Mouse (Mus musculus): ENCODE results near the gene Serpine1. TPM values are rescaled to one million over a fixed set of nuclear protein-coding genes. Genes with fewer than 3 reads are reported as not detected.

Serpine1 gene
- polyA plus RNA-seq, 1 experiment from 2014 or later, result 0.33 TPM

- Histone ChIP-seq H3K27ac (ENCODE audit: low read length) (peak within 1 kb of the TSS; percentile 74; the same call in 1 of the 2 replicates), H3K4me3 (ENCODE audit: low read depth, low read length) (peak within 1 kb of the TSS; percentile 77), H3K9me3 (ENCODE audit: control insufficient read depth, low read depth, low read length) (no peaks in the 10 kb centered on the region), H3K27me3 (ENCODE audit: control insufficient read depth, insufficient read depth, low read length) (no peaks in the 10 kb centered on the region), H3K4me1 (ENCODE audit: control insufficient read depth, insufficient read depth, low read length) (peaks cover 9% of the 10 kb centered on the region), H3K9ac (replicated peaks; ENCODE audit: low read depth, low read length) (peak within 1 kb of the TSS; percentile 63), H3K4me2 (replicated peaks; ENCODE audit: low read depth, low read length) (peak within 1 kb of the TSS; percentile 89), H3K36me3 (ENCODE audit: control insufficient read depth, insufficient read depth, low read length) (peaks cover 9% of the 10 kb centered on the region)
- WGBS, result 1% methylated on average over 48 of the region's 48 CpGs
- peak; percentile 92 for ATAC-seq (ENCODE audit: insufficient number of reproducible peaks, insufficient read depth, low FRiP score, low read depth)
These were observed 26.4 kb downstream of the Serpine1 start, which contains the start of gene Ap1s1 for GRCm38 (mm10) chr5:137045402-137046323. TSS of gene Ap1s1 (minus strand) at chr5:137046135.

DNA sequence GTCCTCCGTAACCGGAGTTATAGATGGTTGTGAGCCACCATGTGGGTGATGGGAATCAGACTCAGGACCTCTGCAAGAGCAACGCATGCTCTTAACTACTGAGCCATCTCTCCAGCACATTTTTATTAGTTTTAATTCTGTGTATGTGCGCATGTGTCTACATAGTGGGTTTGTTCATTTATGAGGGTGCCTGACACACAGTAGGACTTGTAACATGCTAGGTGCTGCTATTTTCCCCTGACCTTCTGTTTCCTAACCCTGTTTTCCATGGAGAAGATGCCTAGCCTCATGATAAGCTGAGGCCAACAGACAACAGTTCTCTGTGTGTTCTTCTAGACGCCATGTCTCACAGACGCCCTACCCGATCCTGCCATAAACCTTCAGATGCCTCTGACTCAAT is 28.1 kb downstream of the Serpine1 start:
- no peaks in the 10 kb centered on the region for H3K9me3 ChIP-seq (ENCODE audit: control insufficient read depth, low read depth, low read length)
- no peak overlapping the region for H3K9ac ChIP-seq (replicated peaks; ENCODE audit: low read depth, low read length)
- H3K4me1 ChIP-seq (ENCODE audit: control insufficient read depth, insufficient read depth, low read length), result peaks cover 9% of the 10 kb centered on the region
- H3K27me3 ChIP-seq (ENCODE audit: control insufficient read depth, insufficient read depth, low read length), result no peaks in the 10 kb centered on the region
- 95% methylated on average over 7 of the region's 7 CpGs for WGBS
- no peak overlapping the region for H3K27ac ChIP-seq (ENCODE audit: low read length)
- no peak for ATAC-seq (ENCODE audit: insufficient number of reproducible peaks, insufficient read depth, low FRiP score, low read depth)
- H3K4me2 ChIP-seq (replicated peaks; ENCODE audit: low read depth, low read length), result no peak overlapping the region
- no peak overlapping the region for H3K4me3 ChIP-seq (ENCODE audit: low read depth, low read length)
- peaks cover 13% of the 10 kb centered on the region for H3K36me3 ChIP-seq (ENCODE audit: control insufficient read depth, insufficient read depth, low read length)

GRCm38 (mm10) chr5:137041442-137041841 is 30.6 kb downstream of the Serpine1 start:
- H3K36me3 ChIP-seq (ENCODE audit: control insufficient read depth, insufficient read depth, low read length), result peaks cover 32% of the 10 kb centered on the region
- H3K4me2 ChIP-seq (replicated peaks; ENCODE audit: low read depth, low read length), result no peak overlapping the region
- H3K4me3 ChIP-seq (ENCODE audit: low read depth, low read length), result no peak overlapping the region
- ATAC-seq (ENCODE audit: insufficient number of reproducible peaks, insufficient read depth, low FRiP score, low read depth), result no peak
- H3K27ac ChIP-seq (ENCODE audit: low read length), result no peak overlapping the region
- H3K9ac ChIP-seq (replicated peaks; ENCODE audit: low read depth, low read length), result no peak overlapping the region
- WGBS, result 88% methylated on average over 10 of the region's 10 CpGs
- H3K27me3 ChIP-seq (ENCODE audit: control insufficient read depth, insufficient read depth, low read length), result no peaks in the 10 kb centered on the region
- no peaks in the 10 kb centered on the region for H3K9me3 ChIP-seq (ENCODE audit: control insufficient read depth, low read depth, low read length)
- H3K4me1 ChIP-seq (ENCODE audit: control insufficient read depth, insufficient read depth, low read length), result peaks cover 8% of the 10 kb centered on the region

GRCm38 (mm10) chr5:137039453-137039852 is 32.6 kb downstream of the Serpine1 start:
- no peak overlapping the region for H3K27ac ChIP-seq (ENCODE audit: low read length)
- no peaks in the 10 kb centered on the region for H3K27me3 ChIP-seq (ENCODE audit: control insufficient read depth, insufficient read depth, low read length)
- WGBS, result 93% methylated on average over 10 of the region's 10 CpGs
- no peak overlapping the region for H3K4me3 ChIP-seq (ENCODE audit: low read depth, low read length)
- no peak overlapping the region for H3K9ac ChIP-seq (replicated peaks; ENCODE audit: low read depth, low read length)
- no peaks in the 10 kb centered on the region for H3K9me3 ChIP-seq (ENCODE audit: control insufficient read depth, low read depth, low read length)
- no peaks in the 10 kb centered on the region for H3K4me1 ChIP-seq (ENCODE audit: control insufficient read depth, insufficient read depth, low read length)
- H3K4me2 ChIP-seq (replicated peaks; ENCODE audit: low read depth, low read length), result no peak overlapping the region
- peaks cover 36% of the 10 kb centered on the region for H3K36me3 ChIP-seq (ENCODE audit: control insufficient read depth, insufficient read depth, low read length)
- ATAC-seq (ENCODE audit: insufficient number of reproducible peaks, insufficient read depth, low FRiP score, low read depth), result no peak

DNA sequence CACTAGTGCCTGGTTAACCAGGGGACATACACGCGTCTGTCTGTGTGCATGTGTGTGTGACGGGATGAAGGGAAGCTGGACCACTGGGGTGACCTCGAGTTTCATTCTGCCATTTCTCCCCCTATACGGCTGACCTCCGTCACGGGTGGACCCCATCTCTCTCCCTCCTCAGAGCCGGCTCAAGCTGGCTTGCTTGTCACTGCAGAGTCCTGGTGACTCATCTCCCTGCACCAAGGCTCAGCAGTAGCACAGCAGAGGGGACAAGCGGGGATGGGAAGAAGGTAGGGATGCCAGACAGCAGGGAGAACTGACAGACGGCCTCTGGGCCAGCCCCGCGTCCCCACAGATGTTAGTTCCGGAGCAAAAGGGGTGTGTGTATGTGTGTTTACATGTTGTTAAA is 35.9 kb downstream of the Serpine1 start:
- peaks cover 12% of the 10 kb centered on the region for H3K4me1 ChIP-seq (ENCODE audit: control insufficient read depth, insufficient read depth, low read length)
- H3K27me3 ChIP-seq (ENCODE audit: control insufficient read depth, insufficient read depth, low read length), result peaks cover 9% of the 10 kb centered on the region
- no peaks in the 10 kb centered on the region for H3K9me3 ChIP-seq (ENCODE audit: control insufficient read depth, low read depth, low read length)
- no peak overlapping the region for H3K4me2 ChIP-seq (replicated peaks; ENCODE audit: low read depth, low read length)
- peaks cover 27% of the 10 kb centered on the region for H3K36me3 ChIP-seq (ENCODE audit: control insufficient read depth, insufficient read depth, low read length)
- no peak overlapping the region for H3K27ac ChIP-seq (ENCODE audit: low read length)
- no peak overlapping the region for H3K4me3 ChIP-seq (ENCODE audit: low read depth, low read length)
- no peak for ATAC-seq (ENCODE audit: insufficient number of reproducible peaks, insufficient read depth, low FRiP score, low read depth)
- 81% methylated on average over 13 of the region's 13 CpGs for WGBS
- no peak overlapping the region for H3K9ac ChIP-seq (replicated peaks; ENCODE audit: low read depth, low read length)

GRCm38 (mm10) chr5:137032641-137033074 is 39.4 kb downstream of the Serpine1 start:
- Histone ChIP-seq H3K27ac (ENCODE audit: low read length) (no peak overlapping the region), H3K4me3 (ENCODE audit: low read depth, low read length) (peak overlapping the region; percentile 45), H3K4me2 (replicated peaks; ENCODE audit: low read depth, low read length) (peak overlapping the region; percentile 100), H3K4me1 (ENCODE audit: control insufficient read depth, insufficient read depth, low read length) (peaks cover 20% of the 10 kb centered on the region), H3K36me3 (ENCODE audit: control insufficient read depth, insufficient read depth, low read length) (peaks cover 11% of the 10 kb centered on the region), H3K27me3 (ENCODE audit: control insufficient read depth, insufficient read depth, low read length) (peaks cover 30% of the 10 kb centered on the region), H3K9me3 (ENCODE audit: control insufficient read depth, low read depth, low read length) (no peaks in the 10 kb centered on the region), H3K9ac (replicated peaks; ENCODE audit: low read depth, low read length) (no peak overlapping the region)
- WGBS, result under 1% methylated on average over 37 of the region's 49 CpGs
- peak; percentile 83 for ATAC-seq (ENCODE audit: insufficient number of reproducible peaks, insufficient read depth, low FRiP score, low read depth)

DNA sequence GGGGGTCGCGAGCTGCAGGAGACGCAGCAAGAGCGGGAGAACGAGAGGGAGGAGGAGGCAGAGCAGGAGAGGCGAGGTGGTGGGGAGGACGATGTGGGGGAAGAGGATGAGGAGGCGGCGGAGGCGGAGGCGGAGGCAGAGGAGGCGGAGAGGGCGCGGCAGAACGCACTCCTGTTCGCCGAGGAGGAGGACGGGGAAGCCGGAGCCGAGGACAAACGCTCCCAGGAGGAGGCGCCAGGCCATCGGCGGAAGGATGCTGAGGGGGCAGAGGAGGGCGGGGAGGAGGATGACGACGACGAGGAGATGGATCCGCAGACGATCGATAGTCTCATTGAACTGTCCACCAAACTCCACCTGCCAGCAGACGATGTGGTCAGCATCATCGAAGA is 40.0 kb downstream of the Serpine1 start:
- peak overlapping the region; percentile 100 for H3K4me2 ChIP-seq (replicated peaks; ENCODE audit: low read depth, low read length)
- peaks cover 20% of the 10 kb centered on the region for H3K4me1 ChIP-seq (ENCODE audit: control insufficient read depth, insufficient read depth, low read length)
- no peaks in the 10 kb centered on the region for H3K9me3 ChIP-seq (ENCODE audit: control insufficient read depth, low read depth, low read length)
- H3K9ac ChIP-seq (replicated peaks; ENCODE audit: low read depth, low read length), result no peak overlapping the region
- WGBS, result 1% methylated on average over 33 of the region's 33 CpGs
- ATAC-seq (ENCODE audit: insufficient number of reproducible peaks, insufficient read depth, low FRiP score, low read depth), result no peak
- H3K4me3 ChIP-seq (ENCODE audit: low read depth, low read length), result peak overlapping the region; percentile 45
- H3K27me3 ChIP-seq (ENCODE audit: control insufficient read depth, insufficient read depth, low read length), result peaks cover 30% of the 10 kb centered on the region
- peaks cover 6% of the 10 kb centered on the region for H3K36me3 ChIP-seq (ENCODE audit: control insufficient read depth, insufficient read depth, low read length)
- H3K27ac ChIP-seq (ENCODE audit: low read length), result no peak overlapping the region

GRCm38 (mm10) chr5:137031076-137032032 is 40.7 kb downstream of the Serpine1 start:
- under 1% methylated on average over 78 of the region's 78 CpGs for WGBS
- Histone ChIP-seq H3K9me3 (ENCODE audit: control insufficient read depth, low read depth, low read length) (no peaks in the 10 kb centered on the region), H3K27me3 (ENCODE audit: control insufficient read depth, insufficient read depth, low read length) (peaks cover 34% of the 10 kb centered on the region), H3K4me3 (ENCODE audit: low read depth, low read length) (peak overlapping the region; percentile 45), H3K27ac (ENCODE audit: low read length) (no peak overlapping the region), H3K4me1 (ENCODE audit: control insufficient read depth, insufficient read depth, low read length) (peaks cover 20% of the 10 kb centered on the region), H3K4me2 (replicated peaks; ENCODE audit: low read depth, low read length) (peak overlapping the region; percentile 100), H3K9ac (replicated peaks; ENCODE audit: low read depth, low read length) (no peak overlapping the region), H3K36me3 (ENCODE audit: control insufficient read depth, insufficient read depth, low read length) (peaks cover 3% of the 10 kb centered on the region)
- no peak for ATAC-seq (ENCODE audit: insufficient number of reproducible peaks, insufficient read depth, low FRiP score, low read depth)

All from stomach, embryonic 14.5 days (tissue).